Mouse (Mus musculus): ENCODE measurements around the gene Trim12c. TPM values are rescaled to one million over a fixed set of nuclear protein-coding genes. Genes with fewer than 3 reads are reported as not detected.

The Trim12c gene
- polyA plus RNA-seq (2011; ENCODE audit: insufficient read depth, insufficient read length, low read depth, missing spikeins), result 16.0 and 16.3 TPM in 2 replicates

- no peak for TF ChIP-seq POLR2A (IDR thresholded peaks at IDR 0.05; ENCODE audit: insufficient read depth, low read length)
- no peak for TF ChIP-seq CTCF (IDR thresholded peaks at IDR 0.05; ENCODE audit: low read depth, low read length)
- TF ChIP-seq EP300 (IDR thresholded peaks at IDR 0.05; ENCODE audit: insufficient read depth, low read depth, low read length), result no peak
- H3K36me3 ChIP-seq (ENCODE audit: control insufficient read depth, insufficient read depth, low read length, poor library complexity, severe bottlenecking), result no peaks in the 10 kb centered on the region
- no peak within 1 kb of the TSS for H3K9ac ChIP-seq (ENCODE audit: low read depth, poor library complexity, severe bottlenecking)
- peak within 1 kb of the TSS; percentile 58 for H3K4me3 ChIP-seq (ENCODE audit: low read depth, low read length)
- no peaks in the 10 kb centered on the region for H3K27me3 ChIP-seq (ENCODE audit: control insufficient read depth, insufficient read depth, low read length, poor library complexity, severe bottlenecking)
- peak within 1 kb of the TSS; percentile 25; the same call in 1 of the 2 replicates for H3K27ac ChIP-seq (ENCODE audit: insufficient read depth, low read length)
- H3K4me1 ChIP-seq (ENCODE audit: control insufficient read depth, insufficient read depth, low read length), result no peaks in the 10 kb centered on the region
- H3K9me3 ChIP-seq (replicated peaks; ENCODE audit: control insufficient read depth, insufficient read depth, low read length, poor library complexity, severe bottlenecking), result no peaks in the 10 kb centered on the region
These were observed at the start of gene Trim12c for GRCm38 (mm10) chr7:104352717-104353599. Gene Trim12c (minus strand): TSS chr7:104353362.

- no peak for TF ChIP-seq EP300 (IDR thresholded peaks at IDR 0.05; ENCODE audit: insufficient read depth, low read depth, low read length)
- no peak for TF ChIP-seq POLR2A (IDR thresholded peaks at IDR 0.05; ENCODE audit: insufficient read depth, low read length)
- TF ChIP-seq CTCF (IDR thresholded peaks at IDR 0.05; ENCODE audit: low read depth, low read length), result no peak
- Histone ChIP-seq H3K36me3 (ENCODE audit: control insufficient read depth, insufficient read depth, low read length, poor library complexity, severe bottlenecking) (no peaks in the 10 kb centered on the region), H3K27me3 (ENCODE audit: control insufficient read depth, insufficient read depth, low read length, poor library complexity, severe bottlenecking) (no peaks in the 10 kb centered on the region), H3K27ac (ENCODE audit: insufficient read depth, low read length) (no peak overlapping the region), H3K4me3 (ENCODE audit: low read depth, low read length) (no peak overlapping the region), H3K9ac (ENCODE audit: low read depth, poor library complexity, severe bottlenecking) (no peak overlapping the region), H3K9me3 (replicated peaks; ENCODE audit: control insufficient read depth, insufficient read depth, low read length, poor library complexity, severe bottlenecking) (no peaks in the 10 kb centered on the region), H3K4me1 (ENCODE audit: control insufficient read depth, insufficient read depth, low read length) (no peaks in the 10 kb centered on the region)
These were observed 48.0 kb upstream of the Trim12c start for GRCm38 (mm10) chr7:104401140-104401539.

GRCm38 (mm10) chr7:104400698-104401097 lies 47.5 kb upstream of the Trim12c start, which contains the start of gene Trim30c:
Gene Trim30c (minus strand): TSS chr7:104400837.
- TF ChIP-seq EP300 (IDR thresholded peaks at IDR 0.05; ENCODE audit: insufficient read depth, low read depth, low read length) (no peak), CTCF (IDR thresholded peaks at IDR 0.05; ENCODE audit: low read depth, low read length) (no peak), POLR2A (IDR thresholded peaks at IDR 0.05; ENCODE audit: insufficient read depth, low read length) (no peak)
- Histone ChIP-seq H3K27ac (ENCODE audit: insufficient read depth, low read length) (no peak within 1 kb of the TSS), H3K9ac (ENCODE audit: low read depth, poor library complexity, severe bottlenecking) (no peak within 1 kb of the TSS), H3K4me1 (ENCODE audit: control insufficient read depth, insufficient read depth, low read length) (no peaks in the 10 kb centered on the region), H3K27me3 (ENCODE audit: control insufficient read depth, insufficient read depth, low read length, poor library complexity, severe bottlenecking) (no peaks in the 10 kb centered on the region), H3K36me3 (ENCODE audit: control insufficient read depth, insufficient read depth, low read length, poor library complexity, severe bottlenecking) (no peaks in the 10 kb centered on the region), H3K4me3 (ENCODE audit: low read depth, low read length) (no peak within 1 kb of the TSS), H3K9me3 (replicated peaks; ENCODE audit: control insufficient read depth, insufficient read depth, low read length, poor library complexity, severe bottlenecking) (no peaks in the 10 kb centered on the region)

- no peak overlapping the region for H3K4me3 ChIP-seq (ENCODE audit: low read depth, low read length)
- H3K9ac ChIP-seq (ENCODE audit: low read depth, poor library complexity, severe bottlenecking), result no peak overlapping the region
- H3K27ac ChIP-seq (ENCODE audit: insufficient read depth, low read length), result no peak overlapping the region
- H3K9me3 ChIP-seq (replicated peaks; ENCODE audit: control insufficient read depth, insufficient read depth, low read length, poor library complexity, severe bottlenecking), result 0 out of 2 replicates have a peak, but pooled peaks cover 3% of the 10 kb centered on the region
- H3K36me3 ChIP-seq (ENCODE audit: control insufficient read depth, insufficient read depth, low read length, poor library complexity, severe bottlenecking), result no peaks in the 10 kb centered on the region
- TF ChIP-seq CTCF (IDR thresholded peaks at IDR 0.05; ENCODE audit: low read depth, low read length) (no peak), EP300 (IDR thresholded peaks at IDR 0.05; ENCODE audit: insufficient read depth, low read depth, low read length) (no peak), POLR2A (IDR thresholded peaks at IDR 0.05; ENCODE audit: insufficient read depth, low read length) (no peak)
- H3K4me1 ChIP-seq (ENCODE audit: control insufficient read depth, insufficient read depth, low read length), result no peaks in the 10 kb centered on the region
- H3K27me3 ChIP-seq (ENCODE audit: control insufficient read depth, insufficient read depth, low read length, poor library complexity, severe bottlenecking), result no peaks in the 10 kb centered on the region
These were observed 45.3 kb upstream of the Trim12c start for GRCm38 (mm10) chr7:104398492-104398891.

GRCm38 (mm10) chr7:104369736-104370414 lies 16.7 kb upstream of the Trim12c start, which contains the start of gene Trim30b:
Gene Trim30b (minus strand): TSS chr7:104369884.
- Histone ChIP-seq H3K27ac (ENCODE audit: insufficient read depth, low read length) (no peak within 1 kb of the TSS), H3K36me3 (ENCODE audit: control insufficient read depth, insufficient read depth, low read length, poor library complexity, severe bottlenecking) (no peaks in the 10 kb centered on the region), H3K4me3 (ENCODE audit: low read depth, low read length) (no peak within 1 kb of the TSS), H3K9ac (ENCODE audit: low read depth, poor library complexity, severe bottlenecking) (no peak within 1 kb of the TSS), H3K27me3 (ENCODE audit: control insufficient read depth, insufficient read depth, low read length, poor library complexity, severe bottlenecking) (no peaks in the 10 kb centered on the region), H3K4me1 (ENCODE audit: control insufficient read depth, insufficient read depth, low read length) (no peaks in the 10 kb centered on the region), H3K9me3 (replicated peaks; ENCODE audit: control insufficient read depth, insufficient read depth, low read length, poor library complexity, severe bottlenecking) (no peaks in the 10 kb centered on the region)
- no peak for TF ChIP-seq EP300 (IDR thresholded peaks at IDR 0.05; ENCODE audit: insufficient read depth, low read depth, low read length)
- TF ChIP-seq POLR2A (IDR thresholded peaks at IDR 0.05; ENCODE audit: insufficient read depth, low read length), result no peak
- no peak for TF ChIP-seq CTCF (IDR thresholded peaks at IDR 0.05; ENCODE audit: low read depth, low read length)
